Mouse (Mus musculus) kidney, adult 2 months (tissue): Measurements from ENCODE around the gene Npepl1. TPM values are rescaled to one million over a fixed set of nuclear protein-coding genes. Genes with fewer than 3 reads are reported as not detected.

ENCODE experiments used
- DNase-seq: peaks from one replicate; pipeline ENCODE4 v3.0.0; 2021
- H3K27ac ChIP-seq: fragments of 200-500 bp; 2 replicates; pipeline ENCODE4 v1.5.1; 2012; ENCODE audit warnings: low read depth, low read length, control low read depth, inconsistent platforms; ENCODE audit not compliant: insufficient read depth
- H3K27me3 ChIP-seq: fragments of 200-500 bp; replicated peaks from 2 replicates; pipeline ENCODE4 v1.6.1; 2012; ENCODE audit warnings: mild to moderate bottlenecking, moderate library complexity, low read length, inconsistent platforms; ENCODE audit not compliant: control insufficient read depth, insufficient read depth
- H3K36me3 ChIP-seq: fragments of 200-500 bp; 2 replicates; pipeline ENCODE4 v1.6.1; 2012; ENCODE audit warnings: mild to moderate bottlenecking, moderate library complexity, low read length, inconsistent platforms; ENCODE audit not compliant: control insufficient read depth, insufficient read depth
- H3K4me1 ChIP-seq: fragments of 200-500 bp; 2 replicates; pipeline ENCODE4 v1.6.1; 2011; ENCODE audit warnings: low read length; ENCODE audit not compliant: control insufficient read depth, insufficient read depth
- H3K4me3 ChIP-seq: fragments of 200-500 bp; 2 replicates; pipeline ENCODE4 v1.5.1; 2011; ENCODE audit warnings: mild to moderate bottlenecking, low read depth, low read length, control low read depth; ENCODE audit not compliant: insufficient read depth
- CTCF ChIP-seq: fragments of 200-500 bp; conservative IDR thresholded peaks from 2 replicates; pipeline ENCODE4 v1.5.1; 2011; ENCODE audit warnings: low read depth, mild to moderate bottlenecking, control low read depth, low read length, moderate library complexity, mixed read lengths; ENCODE audit not compliant: insufficient read depth, insufficient read length
- POLR2A ChIP-seq: fragments of 200-500 bp; IDR thresholded peaks from one replicate; pipeline ENCODE4 v1.6.1; 2011; ENCODE audit warnings: low read depth, low read length, control low read depth
- WGBS: fragments of 180-500 bp; shearing (Covaris S2); methylation state at CpG from one replicate; pipeline ENCODE4 v1.1.7; 2018; 5-methylcytosine and 5-hydroxymethylcytosine counted together
- polyA plus RNA-seq: library from polyadenylated mRNA; depleted of rRNA; stranded (reverse); fragments of >200 nt; gene quantifications from 2 replicates; pipeline ENCODE4 v1.2.3, GENCODE M21; 2012

Npepl1 gene
- polyA plus RNA-seq, 1 experiment = 91.6 TPM

DNA sequence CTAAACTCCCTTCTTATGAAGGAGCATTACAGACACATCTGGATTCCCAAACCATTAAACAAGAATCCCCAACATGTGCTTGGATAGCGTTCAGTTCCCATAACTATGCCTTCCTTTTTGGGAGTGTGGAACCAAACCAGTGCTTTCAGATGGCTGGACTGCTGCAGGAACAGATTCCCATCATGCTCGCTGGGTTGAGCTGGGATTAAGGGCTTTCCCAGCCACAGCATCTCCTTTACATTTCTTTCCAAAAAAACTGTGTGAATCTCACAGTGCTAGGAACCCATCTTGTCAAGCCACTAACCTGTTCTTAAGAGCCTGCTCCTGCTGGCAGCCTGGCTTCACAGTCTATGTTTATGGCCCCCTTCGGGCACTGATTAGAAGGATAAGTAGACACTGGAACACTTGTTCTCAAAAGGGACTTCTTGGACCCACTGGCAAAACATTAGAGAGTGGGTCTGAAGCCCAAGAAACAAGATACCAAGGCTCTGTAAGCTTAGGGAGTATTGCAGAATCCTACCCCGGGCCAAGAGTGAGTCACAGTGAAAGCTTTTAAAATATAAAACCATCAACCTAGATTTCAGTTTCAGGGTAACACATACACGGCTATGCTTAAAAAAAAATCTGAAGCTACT is 36.9 kb upstream of the Npepl1 start:
- no peak overlapping the region for H3K27ac ChIP-seq
- H3K4me1 ChIP-seq = peaks cover 5% of the 10 kb centered on the region; the same call in 1 of the 2 replicates
- H3K4me3 ChIP-seq = no peak overlapping the region
- no peaks in the 10 kb centered on the region for H3K27me3 ChIP-seq
- H3K36me3 ChIP-seq = no peaks in the 10 kb centered on the region
- TF ChIP-seq CTCF = no peak
- no peak for TF ChIP-seq POLR2A
- DNase-seq = no peak
- 74% methylated on average over 5 of the region's 5 CpGs for WGBS

DNA sequence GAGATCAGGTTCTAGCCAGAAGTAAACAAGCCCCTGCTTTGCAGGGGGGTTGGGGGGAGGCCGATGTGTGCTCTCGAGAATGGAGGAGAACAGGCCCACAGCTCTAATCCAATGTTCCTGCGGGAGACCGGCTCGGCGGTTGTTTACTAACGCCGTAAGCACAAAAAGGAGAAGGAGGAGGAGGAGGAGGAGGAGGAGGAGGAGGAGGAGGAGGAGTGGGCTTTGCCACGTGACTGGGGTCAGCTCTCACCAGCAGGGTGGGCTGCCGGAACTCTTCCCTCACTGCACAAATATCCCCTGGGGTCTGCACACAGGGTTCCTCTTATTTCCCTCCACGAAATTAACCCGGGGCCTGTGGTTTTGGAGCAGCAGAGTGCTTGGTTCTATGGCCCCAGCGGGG is 35.5 kb upstream of the Npepl1 start:
- Histone ChIP-seq H3K4me1 (peaks cover 5% of the 10 kb centered on the region; the same call in 1 of the 2 replicates), H3K27ac (no peak overlapping the region), H3K27me3 (no peaks in the 10 kb centered on the region), H3K36me3 (no peaks in the 10 kb centered on the region), H3K4me3 (no peak overlapping the region)
- TF ChIP-seq POLR2A (no peak), CTCF (no peak)
- DNase-seq = no peak
- 22% methylated on average over 9 of the region's 13 CpGs for WGBS

DNA sequence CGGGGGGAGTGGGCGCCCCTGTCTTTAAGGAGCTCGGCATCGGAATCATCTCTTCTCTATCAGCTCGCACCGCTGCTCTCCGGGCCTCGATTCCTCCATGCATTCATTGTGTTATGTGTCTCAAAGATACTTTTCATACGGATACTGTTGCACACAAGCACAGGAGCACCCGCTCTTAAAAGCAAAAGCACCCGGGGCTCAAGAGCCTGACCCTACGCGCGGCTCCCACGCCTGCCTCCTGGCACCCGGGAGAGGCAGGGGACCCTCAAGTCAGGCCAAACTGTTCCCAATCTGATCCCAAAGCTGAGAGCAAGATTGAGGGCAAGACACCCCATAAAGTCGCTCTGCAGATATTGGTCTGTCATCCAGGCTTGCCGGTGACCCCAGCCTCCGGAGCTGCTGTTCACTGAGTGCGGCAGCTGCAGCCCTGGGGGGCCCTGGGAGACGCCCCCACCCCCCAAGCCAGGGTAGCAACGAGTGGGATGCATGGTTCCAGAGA is 35.0 kb upstream of the Npepl1 start:
- Histone ChIP-seq H3K27ac (peak overlapping the region; percentile 52; the same call in 1 of the 2 replicates), H3K4me1 (peaks cover 5% of the 10 kb centered on the region; the same call in 1 of the 2 replicates), H3K4me3 (no peak overlapping the region), H3K36me3 (no peaks in the 10 kb centered on the region), H3K27me3 (no peaks in the 10 kb centered on the region)
- 14% methylated on average over 22 of the region's 22 CpGs for whole genome bisulfite sequencing
- DNase-seq = no peak
- TF ChIP-seq CTCF (no peak), POLR2A (no peak)

DNA sequence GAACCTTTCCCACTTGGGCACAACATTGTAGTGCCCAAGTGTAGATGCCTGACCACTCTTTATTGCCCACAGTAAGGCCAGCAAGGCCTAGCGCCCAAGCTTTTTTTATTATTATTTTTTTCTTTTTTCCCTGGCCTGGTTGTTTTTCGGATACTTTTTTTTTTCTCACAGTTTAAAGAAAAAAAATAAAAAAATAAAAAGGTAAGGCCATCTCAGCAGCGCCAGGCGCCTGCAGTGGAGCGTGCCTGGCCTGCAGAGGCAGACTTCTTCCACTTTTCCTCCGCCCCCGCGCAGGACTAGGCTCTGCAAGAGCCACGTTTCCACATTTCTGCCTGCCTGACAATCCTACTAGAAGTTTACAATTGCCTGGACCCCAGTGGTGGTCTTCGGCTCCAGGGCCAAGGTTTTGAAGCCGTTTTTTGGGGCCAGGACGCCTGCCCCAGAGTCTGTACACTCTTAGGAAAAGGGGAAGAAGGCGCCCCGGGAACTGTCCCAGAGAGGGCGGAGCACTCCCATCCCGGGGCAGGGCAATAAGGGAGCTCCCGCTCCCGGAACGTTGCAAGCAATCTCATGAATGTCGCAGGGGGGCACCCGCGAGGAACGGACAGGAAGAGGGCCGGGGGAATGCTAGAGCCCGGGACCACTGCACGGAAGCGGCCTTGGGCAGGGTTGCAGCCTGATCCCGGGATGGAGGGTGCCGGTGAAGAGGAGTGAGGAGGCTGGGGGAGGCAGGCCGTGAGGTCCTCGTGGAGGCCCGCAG is 34.3 kb upstream of the Npepl1 start, which contains the start of gene Stx16:
Stx16 (plus strand) TSS at position 636 of the 760 bp plus-strand sequence.
- Histone ChIP-seq H3K27me3 (no peaks in the 10 kb centered on the region), H3K27ac (peak within 1 kb of the TSS; percentile 99), H3K36me3 (no peaks in the 10 kb centered on the region), H3K4me1 (peaks cover 5% of the 10 kb centered on the region; the same call in 1 of the 2 replicates), H3K4me3 (peak within 1 kb of the TSS; percentile 100)
- WGBS = 1% methylated on average over 32 of the region's 32 CpGs
- TF ChIP-seq POLR2A = peak; percentile 63
- peak; percentile 53 for TF ChIP-seq CTCF
- peak; percentile 97 for DNase-seq

DNA sequence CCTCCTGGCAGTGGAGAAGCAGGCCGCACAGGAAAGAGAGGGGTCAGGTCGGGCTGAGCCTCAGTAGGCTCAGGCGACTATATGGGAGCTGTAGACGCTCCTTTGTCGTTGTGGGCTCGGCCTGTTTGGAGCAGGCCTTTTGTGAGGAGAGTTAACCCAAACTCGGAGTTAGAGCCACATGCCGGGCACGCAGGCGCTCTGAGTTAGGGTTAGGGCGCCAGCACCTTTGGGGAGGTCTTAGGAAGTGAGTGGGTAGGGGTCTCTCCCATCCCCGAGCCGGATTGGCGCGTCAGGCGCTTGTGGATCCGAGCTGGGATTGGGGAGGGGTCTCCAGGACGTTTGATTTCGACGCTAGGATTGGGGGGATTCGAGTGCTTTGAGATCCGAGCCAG is 33.7 kb upstream of the Npepl1 start:
- no peaks in the 10 kb centered on the region for H3K36me3 ChIP-seq
- DNase-seq = no peak
- H3K27ac ChIP-seq = peak overlapping the region; percentile 78
- H3K4me3 ChIP-seq = peak overlapping the region; percentile 100
- WGBS = under 1% methylated on average over 22 of the region's 22 CpGs
- no peaks in the 10 kb centered on the region for H3K27me3 ChIP-seq
- H3K4me1 ChIP-seq = peaks cover 5% of the 10 kb centered on the region; the same call in 1 of the 2 replicates
- TF ChIP-seq POLR2A = no peak
- no peak for TF ChIP-seq CTCF

DNA sequence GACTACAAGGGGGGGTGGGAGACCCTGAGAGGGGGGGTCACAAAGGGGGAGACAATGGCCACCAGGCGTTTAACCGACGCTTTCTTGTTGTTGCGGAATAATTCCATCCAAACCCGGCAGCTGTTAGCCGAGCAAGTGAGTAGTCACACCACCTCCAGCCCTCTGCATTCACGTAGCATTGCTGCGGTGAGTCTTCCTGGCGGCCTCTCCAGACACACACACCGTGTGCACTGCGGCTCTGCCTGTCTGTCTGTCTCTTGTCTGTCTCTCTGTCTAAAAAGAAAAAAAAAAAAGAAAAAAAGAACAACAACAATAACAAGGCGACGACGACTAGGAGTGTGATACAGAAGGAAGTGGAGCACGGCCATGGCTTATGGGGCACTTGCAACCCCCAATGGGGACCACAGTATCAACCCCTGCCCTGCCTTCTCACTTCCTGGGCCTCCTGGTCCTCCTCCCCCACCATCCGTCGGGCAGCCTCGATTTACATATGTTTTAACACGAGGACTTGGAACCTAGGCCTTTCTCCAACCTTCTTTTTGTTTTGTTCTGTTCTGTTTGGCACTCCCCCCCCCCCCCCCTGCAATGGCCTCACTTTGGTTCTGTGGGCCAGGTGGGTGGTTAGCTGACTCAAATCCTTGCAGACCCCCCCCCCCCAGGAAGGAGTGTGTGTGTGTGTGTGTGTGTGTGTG is 33.0 kb upstream of the Npepl1 start:
- peak; percentile 19 for DNase-seq
- 1% methylated on average over 19 of the region's 19 CpGs for WGBS
- H3K4me1 ChIP-seq = peaks cover 5% of the 10 kb centered on the region; the same call in 1 of the 2 replicates
- H3K27ac ChIP-seq = peak overlapping the region; percentile 18; the same call in 1 of the 2 replicates
- H3K27me3 ChIP-seq = no peaks in the 10 kb centered on the region
- H3K4me3 ChIP-seq = peak overlapping the region; percentile 100
- no peaks in the 10 kb centered on the region for H3K36me3 ChIP-seq
- no peak for TF ChIP-seq CTCF
- no peak for TF ChIP-seq POLR2A
